In the genomic region with DNA sequence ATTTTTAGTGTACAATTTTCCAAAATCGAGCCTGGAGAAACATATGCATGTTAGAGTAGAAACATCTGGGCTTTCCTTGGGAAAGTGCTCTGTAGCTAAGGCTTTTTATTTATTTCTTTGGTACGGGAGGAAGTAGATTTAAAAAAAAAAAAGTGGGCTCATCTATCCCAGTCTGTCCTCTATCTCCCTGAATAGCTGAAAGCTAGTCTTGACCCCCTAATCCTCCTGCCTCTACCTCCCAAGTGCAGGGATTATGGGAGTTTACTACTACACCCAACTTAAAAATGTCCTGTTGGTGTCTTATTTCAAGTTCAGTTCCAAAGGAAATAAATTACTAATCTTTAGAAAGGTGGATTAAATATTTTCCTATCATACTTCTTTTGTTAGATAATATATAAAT, we compare ENCODE assay signal across 25 mouse cellular contexts. TPM values are rescaled to one million over a fixed set of nuclear protein-coding genes. Genes with fewer than 3 reads are reported as not detected.
DNase-seq lines count a peak whose midpoint lies in the region; ATAC-seq and TF ChIP-seq lines count a peak whose summit lies in the region.
"Had no signal": no experiment of that assay in that cellular context is flagged by ENCODE, and none has a peak within 500 bp of the region (broad histone marks: within the 10 kb centered on the region; RNA-seq: fewer than 3 reads in every experiment).

No protein-coding gene starts in this region.

- no peak overlapping the region for H3K4me2 ChIP-seq in forebrain, embryonic 15.5 days (replicated peaks)
- H3K4me2 ChIP-seq in limb, embryonic 14.5 days (replicated peaks; ENCODE audit: low read depth, low read length, severe bottlenecking), result no peak overlapping the region
- H3K4me2 ChIP-seq in intestine, embryonic 15.5 days (replicated peaks), result no peak overlapping the region
- no peak overlapping the region for H3K4me2 ChIP-seq in stomach, postnatal 0 days (replicated peaks; ENCODE audit: low read depth)
- H3K4me2 ChIP-seq: hindbrain, embryonic 12.5 days; liver, embryonic 11.5 days; midbrain, embryonic 15.5 days; neural tube, embryonic 12.5 days had no signal

- no peak overlapping the region for H3K4me3 ChIP-seq in forebrain, embryonic 10.5 days
- H3K4me3 ChIP-seq in forebrain, embryonic 15.5 days, result no peak overlapping the region
- no peak overlapping the region for H3K4me3 ChIP-seq in limb, embryonic 14.5 days (replicated peaks; ENCODE audit: low read length)
- no peak overlapping the region for H3K4me3 ChIP-seq in limb, embryonic 10.5 days
- H3K4me3 ChIP-seq in intestine, embryonic 15.5 days (replicated peaks), result no peak overlapping the region
- no peak overlapping the region for H3K4me3 ChIP-seq in stomach, postnatal 0 days (ENCODE audit: low read depth, low read length)
- H3K4me3 ChIP-seq: heart, adult 2 months; hindbrain, embryonic 12.5 days; megakaryocyte, embryonic 14.5 days; midbrain, embryonic 15.5 days; neural tube, embryonic 12.5 days had no signal

- TF ChIP-seq EP300 in stomach, postnatal 0 days (optimal IDR thresholded peaks at IDR 0.05), result no peak

- TF ChIP-seq CTCF in stomach, postnatal 0 days (IDR thresholded peaks at IDR 0.05; ENCODE audit: low read depth), result no peak

- H3K9ac ChIP-seq in forebrain, embryonic 15.5 days (replicated peaks), result no peak overlapping the region
- H3K9ac ChIP-seq in limb, embryonic 14.5 days (ENCODE audit: low read depth, low read length, severe bottlenecking), result no peak overlapping the region
- no peak overlapping the region for H3K9ac ChIP-seq in intestine, embryonic 15.5 days
- no peak overlapping the region for H3K9ac ChIP-seq in stomach, postnatal 0 days (ENCODE audit: low read length)
- H3K9ac ChIP-seq: hindbrain, embryonic 12.5 days; liver, postnatal 0 days; midbrain, embryonic 15.5 days; neural tube, embryonic 12.5 days had no signal

- H3K27ac ChIP-seq in forebrain, embryonic 10.5 days, result 0 out of 2 replicates have a peak overlapping the region, but pooled peaks have one; percentile 33
- no peak overlapping the region for H3K27ac ChIP-seq in forebrain, embryonic 15.5 days (replicated peaks)
- 0 out of 2 replicates have a peak overlapping the region, but pooled peaks have one; percentile 20 for H3K27ac ChIP-seq in limb, embryonic 14.5 days (replicated peaks; ENCODE audit: low read depth, low read length)
- no peak overlapping the region for H3K27ac ChIP-seq in limb, embryonic 10.5 days
- H3K27ac ChIP-seq in intestine, embryonic 15.5 days, result peak overlapping the region; percentile 90
- H3K27ac ChIP-seq in stomach, postnatal 0 days (replicated peaks), result peak overlapping the region; percentile 81
- H3K27ac ChIP-seq: heart, adult 2 months; hindbrain, embryonic 12.5 days; midbrain, embryonic 15.5 days; neural tube, embryonic 12.5 days had no signal

- H3K27me3 ChIP-seq in forebrain, embryonic 10.5 days (ENCODE audit: poor library complexity, severe bottlenecking), result no peaks in the 10 kb centered on the region
- no peaks in the 10 kb centered on the region for H3K27me3 ChIP-seq in forebrain, embryonic 15.5 days
- H3K27me3 ChIP-seq in limb, embryonic 14.5 days (ENCODE audit: control insufficient read depth, insufficient read depth, low read length), result no peaks in the 10 kb centered on the region
- H3K27me3 ChIP-seq in limb, embryonic 10.5 days (ENCODE audit: low read depth, poor library complexity, severe bottlenecking), result no peaks in the 10 kb centered on the region
- H3K27me3 ChIP-seq in intestine, embryonic 15.5 days (replicated peaks), result no peaks in the 10 kb centered on the region
- no peaks in the 10 kb centered on the region for H3K27me3 ChIP-seq in stomach, postnatal 0 days (ENCODE audit: control insufficient read depth, insufficient read depth, low read length)
- H3K27me3 ChIP-seq: hindbrain, embryonic 12.5 days; megakaryocyte, embryonic 14.5 days; midbrain, embryonic 15.5 days; neural tube, embryonic 12.5 days had no signal

- H3K9me3 ChIP-seq in forebrain, embryonic 10.5 days, result no peaks in the 10 kb centered on the region
- H3K9me3 ChIP-seq in forebrain, embryonic 15.5 days, result no peaks in the 10 kb centered on the region
- H3K9me3 ChIP-seq in limb, embryonic 14.5 days (ENCODE audit: control insufficient read depth, low read length), result no peaks in the 10 kb centered on the region
- no peaks in the 10 kb centered on the region for H3K9me3 ChIP-seq in limb, embryonic 10.5 days (replicated peaks)
- no peaks in the 10 kb centered on the region for H3K9me3 ChIP-seq in intestine, embryonic 15.5 days
- no peaks in the 10 kb centered on the region for H3K9me3 ChIP-seq in stomach, postnatal 0 days (ENCODE audit: control insufficient read depth, low read length)
- H3K9me3 ChIP-seq: hindbrain, embryonic 12.5 days; megakaryocyte, embryonic 14.5 days; midbrain, embryonic 15.5 days; neural tube, embryonic 12.5 days had no signal

- no peak for TF ChIP-seq POLR2A in limb, embryonic 14.5 days (IDR thresholded peaks at IDR 0.05; ENCODE audit: borderline replicate concordance, extremely low read depth, insufficient read depth, insufficient read length)

- H3K36me3 ChIP-seq in forebrain, embryonic 10.5 days (replicated peaks), result peaks cover 8% of the 10 kb centered on the region; the same call in 1 of the 2 replicates
- no peaks in the 10 kb centered on the region for H3K36me3 ChIP-seq in forebrain, embryonic 15.5 days
- no peaks in the 10 kb centered on the region for H3K36me3 ChIP-seq in limb, embryonic 14.5 days (ENCODE audit: control insufficient read depth, insufficient read depth, low read length)
- H3K36me3 ChIP-seq in limb, embryonic 10.5 days, result no peaks in the 10 kb centered on the region
- 0 out of 2 replicates have a peak, but pooled peaks cover 5% of the 10 kb centered on the region for H3K36me3 ChIP-seq in intestine, embryonic 15.5 days
- H3K36me3 ChIP-seq in stomach, postnatal 0 days (ENCODE audit: control insufficient read depth, insufficient read depth, low read length), result peaks cover 14% of the 10 kb centered on the region
- H3K36me3 ChIP-seq: midbrain, embryonic 15.5 days; neural tube, embryonic 12.5 days had no signal

- DNase-seq in forebrain, embryonic 10.5 days (ENCODE audit: extremely low spot score, low spot score), result no peak
- no peak for DNase-seq in limb, embryonic 14.5 days (ENCODE audit: low spot score)
- DNase-seq in limb, embryonic 10.5 days (ENCODE audit: low spot score), result no peak
- no peak for DNase-seq in stomach, postnatal 0 days (ENCODE audit: low spot score)
- no peak for DNase-seq in frontal cortex, postnatal 25 days (ENCODE audit: low spot score in 2 of 2)
- DNase-seq: adrenal gland, postnatal 25 days; cerebellum, adult 8-10 months; gastrocnemius, postnatal 36 days; heart, adult 2 months; kidney, adult 9 months; left cerebral cortex, postnatal 4 days; liver, postnatal 0 days; right cerebral cortex, postnatal 14 days; thymus, postnatal 36 days had no signal

- peaks cover 14% of the 10 kb centered on the region for H3K4me1 ChIP-seq in forebrain, embryonic 10.5 days
- H3K4me1 ChIP-seq in forebrain, embryonic 15.5 days, result no peaks in the 10 kb centered on the region
- 0 out of 2 replicates have a peak, but pooled peaks cover 8% of the 10 kb centered on the region for H3K4me1 ChIP-seq in limb, embryonic 14.5 days (ENCODE audit: control insufficient read depth, insufficient read depth, low read length)
- no peaks in the 10 kb centered on the region for H3K4me1 ChIP-seq in limb, embryonic 10.5 days
- 0 out of 2 replicates have a peak, but pooled peaks cover 6% of the 10 kb centered on the region for H3K4me1 ChIP-seq in intestine, embryonic 15.5 days (replicated peaks)
- H3K4me1 ChIP-seq in stomach, postnatal 0 days (replicated peaks; ENCODE audit: control insufficient read depth, insufficient read depth), result no peaks in the 10 kb centered on the region
- H3K4me1 ChIP-seq: hindbrain, embryonic 12.5 days; midbrain, embryonic 15.5 days; neural tube, embryonic 12.5 days had no signal

- no peak for ATAC-seq in forebrain, embryonic 15.5 days (replicated peaks)
- ATAC-seq in limb, embryonic 14.5 days (ENCODE audit: low FRiP score, low read depth), result no peak
- ATAC-seq in intestine, embryonic 15.5 days, result peak; percentile 51
- ATAC-seq in stomach, postnatal 0 days (ENCODE audit: low FRiP score, low TSS enrichment), result 0 out of 2 replicates have a peak, but pooled peaks have one; percentile 60
- ATAC-seq: forebrain, embryonic 16.5 days; liver, postnatal 0 days; midbrain, embryonic 15.5 days had no signal

- 80% methylated on average over 2 of the region's 2 CpGs for WGBS in forebrain, embryonic 10.5 days
- WGBS in forebrain, embryonic 15.5 days, result 81% methylated on average over 2 of the region's 2 CpGs
- 38% methylated on average over 2 of the region's 2 CpGs for WGBS in limb, embryonic 14.5 days
- 89% methylated on average over 2 of the region's 2 CpGs for WGBS in limb, embryonic 10.5 days
- WGBS in intestine, embryonic 15.5 days, result 45% methylated on average over 2 of the region's 2 CpGs
- WGBS in stomach, postnatal 0 days, result 47% methylated on average over 2 of the region's 2 CpGs

RNA-seq across cellular contexts. Expression of a gene that starts 57.2 kb away (rescaled TPM):
- not detected in 2 replicates for polyA plus RNA-seq in forebrain, embryonic 10.5 days (2016; fragmentation: Nextera tagmentation; extraction: Ambion mirVana)
- not detected in 2 replicates for polyA plus RNA-seq in forebrain, embryonic 15.5 days (2015; fragmentation: Nextera tagmentation; extraction: Ambion mirVana)
- not detected in 2 replicates for polyA plus RNA-seq in limb, embryonic 14.5 days (2012; rRNA removed)
- polyA plus RNA-seq in limb, embryonic 14.5 days (2014; fragmentation: Nextera tagmentation; extraction: Ambion mirVana), result not detected in 2 replicates
- not detected in 2 replicates for polyA plus RNA-seq in limb, embryonic 10.5 days (2016; fragmentation: Nextera tagmentation; extraction: Ambion mirVana)
- polyA plus RNA-seq in intestine, embryonic 15.5 days (2015; fragmentation: Nextera tagmentation; extraction: Ambion mirVana), result 654 and 813 TPM in 2 replicates
- polyA plus RNA-seq in stomach, postnatal 0 days (2015; fragmentation: Nextera tagmentation; extraction: Ambion mirVana), result 18.2 and 21.5 TPM in 2 replicates
- polyA plus RNA-seq: brain, embryonic 14.5 days; embryonic facial prominence, embryonic 11.5 days; forebrain, embryonic 16.5 days; heart, adult 2 months; heart, embryonic 14.5 days; hindbrain, embryonic 12.5 days; neural tube, embryonic 12.5 days had no signal

Comparison
In these comparisons a context has a peak if more than half of its experiments do, and no peak if none do; other contexts are left out.
1. H3K27ac ChIP-seq: peak in forebrain, embryonic 10.5 days (single experiment), limb, embryonic 14.5 days (single experiment), intestine, embryonic 15.5 days (single experiment) and stomach, postnatal 0 days (single experiment); none in forebrain, embryonic 15.5 days (single experiment) and limb, embryonic 10.5 days (single experiment).
2. ATAC-seq: peak in intestine, embryonic 15.5 days (single experiment) and stomach, postnatal 0 days (single experiment); none in forebrain, embryonic 15.5 days (single experiment) and limb, embryonic 14.5 days (single experiment).
3. RNA of a gene that starts 57.2 kb away (polyA plus RNA-seq): 654 to 813 TPM in intestine, embryonic 15.5 days; 18.2 to 21.5 TPM in stomach, postnatal 0 days, not detected in limb, embryonic 10.5 days, not detected in forebrain, embryonic 10.5 days, not detected in forebrain, embryonic 15.5 days and not detected in limb, embryonic 14.5 days; every median in the first group is over 10 times any median in the second.